Mouse (Mus musculus): ENCODE data around the gene Mfn2. TPM values are rescaled to one million over a fixed set of nuclear protein-coding genes. Genes with fewer than 3 reads are reported as not detected.
A peak's percentile ranks its signal among the peaks of the same experiment; 100 is the strongest.

Mfn2 gene
- polyA plus RNA-seq, 2 experiments, result 8.6 to 9.2 TPM

- Histone ChIP-seq H3K4me1 (replicated peaks; ENCODE audit: control insufficient read depth in 2 of 2, insufficient read depth in 2 of 2, low read length in 1 of 2) (peaks cover 6 to 11% of the 10 kb centered on the region in 2 experiments; a peak in 3 of 4 replicates), H3K9me3 (ENCODE audit: control insufficient read depth, low read length) (no peaks in the 10 kb centered on the region), H3K36me3 (replicated peaks; ENCODE audit: control insufficient read depth, insufficient read depth, low read depth) (peaks cover 5% of the 10 kb centered on the region; the same call in 1 of the 2 replicates), H3K4me3 (ENCODE audit: insufficient read depth in 1 of 2, low read depth in 2 of 2, low read length in 2 of 2) (peak overlapping the region; percentile 89 to 93), H3K27ac (no peak overlapping the region), H3K9ac (replicated peaks) (peak overlapping the region; percentile 90), H3K27me3 (ENCODE audit: control insufficient read depth, insufficient read depth, low read length) (no peaks in the 10 kb centered on the region), H3K4me2 (ENCODE audit: low read depth) (peak overlapping the region; percentile 71)
- WGBS (ENCODE audit: insufficient replicate concordance), result 0% methylated on average over 8 of the region's 8 CpGs
- DNase-seq (ENCODE audit: low read depth in 3 of 3, low spot score in 3 of 3), result peak in 2 of 3 experiments; percentile 11 to 23
- TF ChIP-seq CTCF (IDR thresholded peaks at IDR 0.05; ENCODE audit: low read depth) (no peak), EP300 (IDR thresholded peaks at IDR 0.05; ENCODE audit: low read depth) (no peak)
- peak; percentile 0; the same call in 1 of the 2 replicates for ATAC-seq (ENCODE audit: insufficient read depth)
These were observed 671 bp upstream of the Mfn2 start for GRCm38 (mm10) chr4:147905090-147905659.

GRCm38 (mm10) chr4:147903601-147904000 is 903 bp downstream of the Mfn2 start:
- TF ChIP-seq CTCF (IDR thresholded peaks at IDR 0.05; ENCODE audit: low read depth) (no peak), EP300 (IDR thresholded peaks at IDR 0.05; ENCODE audit: low read depth) (no peak)
- no peak overlapping the region for H3K27ac ChIP-seq
- H3K36me3 ChIP-seq (replicated peaks; ENCODE audit: control insufficient read depth, insufficient read depth, low read depth), result peaks cover 5% of the 10 kb centered on the region
- H3K9ac ChIP-seq (replicated peaks), result peak overlapping the region; percentile 90
- H3K9me3 ChIP-seq (ENCODE audit: control insufficient read depth, low read length), result no peaks in the 10 kb centered on the region
- peak overlapping the region; percentile 82 for H3K4me2 ChIP-seq (ENCODE audit: low read depth)
- WGBS (ENCODE audit: insufficient replicate concordance), result 62% methylated on average over 3 of the region's 3 CpGs
- no peak for ATAC-seq (ENCODE audit: insufficient read depth)
- H3K4me1 ChIP-seq (replicated peaks; ENCODE audit: control insufficient read depth in 2 of 2, insufficient read depth in 2 of 2, low read length in 1 of 2), result peaks cover 6 to 11% of the 10 kb centered on the region in 2 experiments; a peak in 3 of 4 replicates
- peak overlapping the region; percentile 89 to 93 for H3K4me3 ChIP-seq (ENCODE audit: insufficient read depth in 1 of 2, low read depth in 2 of 2, low read length in 2 of 2)
- no peak for DNase-seq (ENCODE audit: low read depth in 3 of 3, low spot score in 3 of 3)
- H3K27me3 ChIP-seq (ENCODE audit: control insufficient read depth, insufficient read depth, low read length), result no peaks in the 10 kb centered on the region

GRCm38 (mm10) chr4:147902906-147903500 is 1.5 kb downstream of the Mfn2 start:
- no peak for TF ChIP-seq EP300 (IDR thresholded peaks at IDR 0.05; ENCODE audit: low read depth)
- TF ChIP-seq CTCF (IDR thresholded peaks at IDR 0.05; ENCODE audit: low read depth), result no peak
- Histone ChIP-seq H3K27me3 (ENCODE audit: control insufficient read depth, insufficient read depth, low read length) (no peaks in the 10 kb centered on the region), H3K4me1 (replicated peaks; ENCODE audit: control insufficient read depth in 2 of 2, insufficient read depth in 2 of 2, low read length in 1 of 2) (peaks cover 6 to 11% of the 10 kb centered on the region in 2 experiments; a peak in 3 of 4 replicates), H3K27ac (no peak overlapping the region), H3K4me3 (ENCODE audit: insufficient read depth in 1 of 2, low read depth in 2 of 2, low read length in 2 of 2) (no peak overlapping the region), H3K9me3 (ENCODE audit: control insufficient read depth, low read length) (no peaks in the 10 kb centered on the region), H3K4me2 (ENCODE audit: low read depth) (peak overlapping the region; percentile 82), H3K9ac (replicated peaks) (0 out of 2 replicates have a peak overlapping the region, but pooled peaks have one; percentile 90), H3K36me3 (replicated peaks; ENCODE audit: control insufficient read depth, insufficient read depth, low read depth) (peaks cover 8% of the 10 kb centered on the region)
- ATAC-seq (ENCODE audit: insufficient read depth) (no peak), DNase-seq (ENCODE audit: low read depth in 3 of 3, low spot score in 3 of 3) (no peak)
- 78% methylated on average over 12 of the region's 12 CpGs for WGBS (ENCODE audit: insufficient replicate concordance)

GRCm38 (mm10) chr4:147900452-147900851 is 4.1 kb downstream of the Mfn2 start:
- TF ChIP-seq EP300 (IDR thresholded peaks at IDR 0.05; ENCODE audit: low read depth) (no peak), CTCF (IDR thresholded peaks at IDR 0.05; ENCODE audit: low read depth) (no peak)
- H3K4me3 ChIP-seq (ENCODE audit: insufficient read depth in 1 of 2, low read depth in 2 of 2, low read length in 2 of 2), result no peak overlapping the region
- no peak overlapping the region for H3K9ac ChIP-seq (replicated peaks)
- no peaks in the 10 kb centered on the region for H3K27me3 ChIP-seq (ENCODE audit: control insufficient read depth, insufficient read depth, low read length)
- H3K36me3 ChIP-seq (replicated peaks; ENCODE audit: control insufficient read depth, insufficient read depth, low read depth), result peaks cover 13% of the 10 kb centered on the region
- H3K9me3 ChIP-seq (ENCODE audit: control insufficient read depth, low read length), result no peaks in the 10 kb centered on the region
- ATAC-seq (ENCODE audit: insufficient read depth) (no peak), DNase-seq (ENCODE audit: low read depth in 3 of 3, low spot score in 3 of 3) (no peak)
- 62% methylated on average over 7 of the region's 7 CpGs for WGBS (ENCODE audit: insufficient replicate concordance)
- H3K27ac ChIP-seq, result no peak overlapping the region
- H3K4me2 ChIP-seq (ENCODE audit: low read depth), result no peak overlapping the region
- H3K4me1 ChIP-seq (replicated peaks; ENCODE audit: control insufficient read depth in 2 of 2, insufficient read depth in 2 of 2, low read length in 1 of 2), result peaks cover 6 to 11% of the 10 kb centered on the region in 2 experiments; a peak in 3 of 4 replicates

GRCm38 (mm10) chr4:147897348-147897747 is 7.2 kb downstream of the Mfn2 start:
- TF ChIP-seq CTCF (IDR thresholded peaks at IDR 0.05; ENCODE audit: low read depth), result no peak
- TF ChIP-seq EP300 (IDR thresholded peaks at IDR 0.05; ENCODE audit: low read depth), result no peak
- H3K9me3 ChIP-seq (ENCODE audit: control insufficient read depth, low read length), result no peaks in the 10 kb centered on the region
- no peak overlapping the region for H3K9ac ChIP-seq (replicated peaks)
- peaks cover 16% of the 10 kb centered on the region for H3K36me3 ChIP-seq (replicated peaks; ENCODE audit: control insufficient read depth, insufficient read depth, low read depth)
- WGBS (ENCODE audit: insufficient replicate concordance), result 80% methylated on average over 3 of the region's 3 CpGs
- H3K27ac ChIP-seq, result no peak overlapping the region
- DNase-seq (ENCODE audit: low read depth in 3 of 3, low spot score in 3 of 3) (no peak), ATAC-seq (ENCODE audit: insufficient read depth) (no peak)
- no peaks in the 10 kb centered on the region for H3K4me1 ChIP-seq (replicated peaks; ENCODE audit: control insufficient read depth in 2 of 2, insufficient read depth in 2 of 2, low read length in 1 of 2)
- no peak overlapping the region for H3K4me3 ChIP-seq (ENCODE audit: insufficient read depth in 1 of 2, low read depth in 2 of 2, low read length in 2 of 2)
- H3K27me3 ChIP-seq (ENCODE audit: control insufficient read depth, insufficient read depth, low read length), result no peaks in the 10 kb centered on the region
- H3K4me2 ChIP-seq (ENCODE audit: low read depth), result no peak overlapping the region
